Mouse (Mus musculus) hindbrain, embryonic 12.5 days (tissue): ENCODE measurements at regions not wholly inside any gene's neighbourhood (a gene's known extent, or its start where the extent isn't known, plus 50 kb on each side); places are given as distances from the start of the nearest gene placed in this dataset.
A peak's percentile ranks its signal among the peaks of the same experiment; 100 is the strongest.

Source experiments
- ATAC-seq: fragments of 200-750 bp; cut with Nextera tagmentation; 2 replicates; pipeline ENCODE4 v1.8.0; 2017; ENCODE audit warnings: moderate TSS enrichment; ENCODE audit not compliant: low FRiP score
- H3K27ac ChIP-seq: fragments of 300-500 bp; sonication (generic); 2 replicates; pipeline ENCODE4 v1.5.1; 2016; ENCODE audit warnings: mild to moderate bottlenecking
- H3K27me3 ChIP-seq: fragments of 300-500 bp; sonication (generic); 2 replicates; pipeline ENCODE4 v1.6.1; 2016; ENCODE audit warnings: mild to moderate bottlenecking
- H3K36me3 ChIP-seq: fragments of 300-500 bp; sonication (generic); 2 replicates; pipeline ENCODE4 v1.6.1; 2016; ENCODE audit warnings: mild to moderate bottlenecking
- H3K4me1 ChIP-seq: fragments of 300-500 bp; sonication (generic); 2 replicates; pipeline ENCODE4 v1.6.1; 2016
- H3K4me2 ChIP-seq: fragments of 300-500 bp; sonication (generic); replicated peaks from 2 replicates; pipeline ENCODE4 v1.6.1; 2016; ENCODE audit warnings: mild to moderate bottlenecking
- H3K4me3 ChIP-seq: fragments of 300-500 bp; sonication (generic); 2 replicates; pipeline ENCODE4 v1.5.1; 2016; ENCODE audit warnings: mild to moderate bottlenecking
- H3K9ac ChIP-seq: fragments of 300-500 bp; sonication (generic); 2 replicates; pipeline ENCODE4 v1.6.1; 2016; ENCODE audit warnings: mild to moderate bottlenecking, moderate library complexity
- H3K9me3 ChIP-seq: fragments of 300-500 bp; sonication (generic); replicated peaks from 2 replicates; pipeline ENCODE4 v1.6.1; 2016; ENCODE audit warnings: mild to moderate bottlenecking
- WGBS: fragments of 180-500 bp; shearing (Covaris S2); methylation state at CpG from one replicate; pipeline ENCODE4 v1.1.7; 2016; 5-methylcytosine and 5-hydroxymethylcytosine counted together

DNA sequence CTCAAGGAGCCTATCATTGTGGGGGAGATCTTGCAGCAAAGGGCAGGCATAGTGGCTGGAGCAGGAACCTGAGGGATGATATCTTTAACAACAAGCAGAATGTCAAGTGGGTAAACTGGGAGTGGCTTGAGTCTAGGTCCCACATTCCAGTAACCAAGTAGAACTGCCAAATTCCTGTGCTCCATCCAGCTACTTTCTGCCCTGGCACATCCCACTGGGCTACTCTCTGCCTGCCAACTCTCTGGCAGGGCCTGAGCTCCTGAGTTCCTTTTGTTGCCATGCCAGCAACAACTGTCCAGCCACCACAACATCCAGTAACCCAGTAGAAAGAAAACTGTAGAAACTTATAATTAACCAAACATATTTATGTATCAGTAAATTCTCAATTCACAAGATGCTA, 1088.8 kb upstream of the Tenm4 start:
- ATAC-seq: no peak
- H3K27ac ChIP-seq: no peak overlapping the region
- no peaks in the 10 kb centered on the region for H3K9me3 ChIP-seq
- H3K9ac ChIP-seq: no peak overlapping the region
- H3K4me3 ChIP-seq: no peak overlapping the region
- no peaks in the 10 kb centered on the region for H3K4me1 ChIP-seq
- no peaks in the 10 kb centered on the region for H3K27me3 ChIP-seq
- no peak overlapping the region for H3K4me2 ChIP-seq
- H3K36me3 ChIP-seq: no peaks in the 10 kb centered on the region

GRCm38 (mm10) chr7:95084328-95084727, 1086.7 kb upstream of the Tenm4 start:
- 0 out of 2 replicates have a peak overlapping the region, but pooled peaks have one; percentile 7 for H3K27ac ChIP-seq
- H3K36me3 ChIP-seq: no peaks in the 10 kb centered on the region
- WGBS: 60% methylated on average over 2 of the region's 2 CpGs
- H3K4me3 ChIP-seq: no peak overlapping the region
- H3K9me3 ChIP-seq: no peaks in the 10 kb centered on the region
- no peaks in the 10 kb centered on the region for H3K4me1 ChIP-seq
- H3K9ac ChIP-seq: no peak overlapping the region
- no peak overlapping the region for H3K4me2 ChIP-seq
- ATAC-seq: peak; percentile 89
- H3K27me3 ChIP-seq: no peaks in the 10 kb centered on the region

DNA sequence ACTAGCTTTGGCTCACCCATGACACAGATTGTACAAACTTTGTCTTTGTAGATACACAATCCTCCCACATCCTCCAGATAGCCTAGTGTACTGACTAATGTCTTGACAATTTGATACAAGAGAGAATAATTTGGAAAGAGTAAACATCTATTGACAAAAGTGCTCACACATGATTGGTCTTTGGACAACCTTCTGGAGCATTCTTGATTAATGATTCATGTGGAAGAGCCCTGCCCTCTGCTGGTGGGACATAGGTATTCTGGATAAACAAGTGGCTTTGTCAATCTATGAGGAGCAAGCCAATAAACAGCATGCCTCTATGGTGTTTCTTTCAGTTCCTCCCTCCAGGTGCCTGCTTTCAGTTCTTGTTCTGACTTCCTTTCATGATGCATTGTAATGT, 1079.7 kb upstream of the Tenm4 start:
- no peaks in the 10 kb centered on the region for H3K36me3 ChIP-seq
- H3K27me3 ChIP-seq: no peaks in the 10 kb centered on the region
- no peak overlapping the region for H3K9ac ChIP-seq
- no peaks in the 10 kb centered on the region for H3K9me3 ChIP-seq
- H3K4me3 ChIP-seq: no peak overlapping the region
- no peak for ATAC-seq
- H3K4me2 ChIP-seq: no peak overlapping the region
- no peak overlapping the region for H3K27ac ChIP-seq
- no peaks in the 10 kb centered on the region for H3K4me1 ChIP-seq

- Histone ChIP-seq H3K36me3 (no peaks in the 10 kb centered on the region), H3K9ac (no peak overlapping the region), H3K27me3 (no peaks in the 10 kb centered on the region), H3K27ac (no peak overlapping the region), H3K4me1 (peaks cover 1% of the 10 kb centered on the region; the same call in 1 of the 2 replicates), H3K9me3 (no peaks in the 10 kb centered on the region), H3K4me2 (no peak overlapping the region), H3K4me3 (no peak overlapping the region)
- WGBS: 60% methylated on average over 4 of the region's 4 CpGs
- ATAC-seq: peak; percentile 74
Observed at GRCm38 (mm10) chr7:95129020-95129419, 1042.0 kb upstream of the Tenm4 start.

DNA sequence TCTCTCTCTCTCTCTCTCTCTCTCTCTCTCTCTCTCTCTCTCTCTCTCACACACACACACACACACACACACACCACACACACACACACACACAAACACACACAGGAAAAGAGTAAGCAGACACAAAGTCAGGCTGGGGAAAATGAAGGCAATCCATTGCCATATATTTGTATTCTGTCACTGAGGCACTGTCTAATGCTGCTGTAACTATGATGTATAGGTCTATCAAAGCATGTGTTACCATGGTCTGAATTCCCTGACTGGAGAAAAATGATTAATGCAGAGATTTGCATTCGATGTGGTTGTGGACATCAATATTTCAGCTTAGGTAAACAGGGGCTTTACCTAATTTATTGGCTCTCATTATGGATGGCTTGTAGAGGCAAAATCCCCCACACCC, 1038.0 kb upstream of the Tenm4 start:
- Histone ChIP-seq H3K36me3 (no peaks in the 10 kb centered on the region), H3K9me3 (no peaks in the 10 kb centered on the region), H3K4me1 (peaks cover 7% of the 10 kb centered on the region; the same call in 1 of the 2 replicates), H3K4me2 (no peak overlapping the region), H3K27ac (no peak overlapping the region), H3K27me3 (no peaks in the 10 kb centered on the region), H3K4me3 (no peak overlapping the region), H3K9ac (no peak overlapping the region)
- WGBS: 50% methylated on average over 1 of the region's 1 CpGs
- ATAC-seq: peak; percentile 46; the same call in 1 of the 2 replicates

DNA sequence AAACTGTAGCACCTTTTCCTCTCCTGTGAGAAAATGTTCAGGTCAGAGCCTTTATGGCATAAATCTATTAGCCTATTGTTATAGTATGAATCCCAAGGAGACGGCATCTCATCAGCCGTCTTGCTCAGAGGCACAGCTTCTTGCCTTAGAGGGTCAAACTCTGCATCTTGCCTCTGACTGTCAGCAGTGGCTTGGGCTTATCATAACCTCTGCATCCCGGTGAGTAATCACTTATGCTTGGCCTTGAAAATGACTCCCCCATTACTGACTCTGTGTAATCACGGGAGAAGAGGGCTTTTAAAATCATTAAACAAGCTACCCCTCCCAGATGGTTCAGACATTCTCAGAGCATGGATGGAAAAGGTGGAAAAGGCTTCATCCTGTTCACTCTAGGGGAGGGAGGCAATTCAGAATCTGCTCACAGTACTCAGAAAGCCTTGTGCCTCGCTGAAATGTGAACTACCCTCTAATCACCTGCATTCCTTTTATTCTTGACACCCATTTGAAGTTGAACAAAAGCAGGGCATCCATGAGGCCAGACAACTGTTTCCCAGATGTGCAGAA, 1036.9 kb upstream of the Tenm4 start:
- Histone ChIP-seq H3K27me3 (no peaks in the 10 kb centered on the region), H3K9ac (no peak overlapping the region), H3K4me1 (peaks cover 7% of the 10 kb centered on the region; the same call in 1 of the 2 replicates), H3K4me2 (no peak overlapping the region), H3K36me3 (no peaks in the 10 kb centered on the region), H3K27ac (0 out of 2 replicates have a peak overlapping the region, but pooled peaks have one; percentile 5), H3K9me3 (no peaks in the 10 kb centered on the region), H3K4me3 (no peak overlapping the region)
- peak; percentile 31; the same call in 1 of the 2 replicates for ATAC-seq
- 36% methylated on average over 5 of the region's 5 CpGs for WGBS

GRCm38 (mm10) chr7:95141778-95142177, 1029.3 kb upstream of the Tenm4 start:
- 83% methylated on average over 1 of the region's 1 CpGs for WGBS
- no peak overlapping the region for H3K27ac ChIP-seq
- ATAC-seq: no peak

GRCm38 (mm10) chr7:95143037-95143436, 1028.0 kb upstream of the Tenm4 start:
- H3K4me2 ChIP-seq: no peak overlapping the region
- no peak for ATAC-seq
- no peaks in the 10 kb centered on the region for H3K36me3 ChIP-seq
- H3K4me1 ChIP-seq: no peaks in the 10 kb centered on the region
- H3K9me3 ChIP-seq: no peaks in the 10 kb centered on the region
- H3K9ac ChIP-seq: no peak overlapping the region
- WGBS: 60% methylated on average over 2 of the region's 2 CpGs
- H3K27ac ChIP-seq: no peak overlapping the region
- H3K27me3 ChIP-seq: no peaks in the 10 kb centered on the region
- H3K4me3 ChIP-seq: no peak overlapping the region

More at GRCm38 (mm10) chr7:95141778-95142177, 1029.3 kb upstream of the Tenm4 start:
- Histone ChIP-seq H3K9ac (no peak overlapping the region), H3K36me3 (no peaks in the 10 kb centered on the region), H3K9me3 (no peaks in the 10 kb centered on the region), H3K4me1 (no peaks in the 10 kb centered on the region), H3K4me3 (no peak overlapping the region), H3K27me3 (no peaks in the 10 kb centered on the region), H3K4me2 (no peak overlapping the region)
